Mouse (Mus musculus) MEL (cell line): Measurements from ENCODE around the gene Gm9817. TPM values are rescaled to one million over a fixed set of nuclear protein-coding genes. Genes with fewer than 3 reads are reported as not detected.
A peak's percentile ranks its signal among the peaks of the same experiment; 100 is the strongest.

Experiments used
- DNase-seq: peaks from one replicate; pipeline ENCODE4 v3.0.0; 2011; ENCODE audit warnings: low read depth, low spot score
- H3K27ac ChIP-seq: 2 replicates; pipeline ENCODE4 v1.5.1; 2012; ENCODE audit warnings: low read depth, mild to moderate bottlenecking, control low read depth, low read length, moderate library complexity; ENCODE audit not compliant: control insufficient read depth
- H3K27me3 ChIP-seq, 2 experiments: fragments of 150-350 bp in 1 of 2; sonication (generic) in 1 of 2; 2 replicates each; pipeline ENCODE4 v1.6.1; 2012; ENCODE audit warnings: low read length in 2 of 2, mild to moderate bottlenecking in 2 of 2, improper control_type of control experiment in 1 of 2, moderate library complexity in 1 of 2; ENCODE audit not compliant: insufficient read depth in 2 of 2, control insufficient read depth in 1 of 2
- H3K36me3 ChIP-seq, 2 experiments: 2 replicates each; pipeline ENCODE4 v1.6.1; 2012 to 2014; ENCODE audit warnings: low read length in 2 of 2, improper control_type of control experiment in 1 of 2, inconsistent platforms in 1 of 2, mild to moderate bottlenecking in 1 of 2; ENCODE audit not compliant: insufficient read depth in 2 of 2, control insufficient read depth in 1 of 2
- H3K4me1 ChIP-seq, 2 experiments: fragments of 150-350 bp in 1 of 2; sonication (generic) in 1 of 2; 2 replicates each; pipeline ENCODE4 v1.6.1; 2012; ENCODE audit warnings: low read length in 2 of 2, improper control_type of control experiment in 1 of 2, mild to moderate bottlenecking in 1 of 2; ENCODE audit not compliant: insufficient read depth in 2 of 2, control insufficient read depth in 1 of 2
- H3K4me3 ChIP-seq, 2 experiments: fragments of 150-350 bp in 1 of 2; sonication (generic) in 1 of 2; 2 replicates each; pipeline ENCODE4 v1.5.1; 2012; ENCODE audit warnings: low read depth in 2 of 2, low read length in 2 of 2, mild to moderate bottlenecking in 2 of 2, moderate library complexity in 2 of 2, control low read depth in 1 of 2, improper control_type of control experiment in 1 of 2; ENCODE audit not compliant: control insufficient read depth in 1 of 2, insufficient read depth in 1 of 2
- H3K79me2 ChIP-seq: 2 replicates; pipeline ENCODE4 v1.6.1; 2012; ENCODE audit warnings: mild to moderate bottlenecking, low read length, moderate library complexity; ENCODE audit not compliant: control insufficient read depth, poor library complexity, insufficient read depth
- H3K9ac ChIP-seq: 2 replicates; pipeline ENCODE4 v1.6.1; 2012; ENCODE audit warnings: low read depth, mild to moderate bottlenecking, control low read depth, low read length, moderate library complexity; ENCODE audit not compliant: control insufficient read depth, poor library complexity, severe bottlenecking
- H3K9me3 ChIP-seq: fragments of 150-350 bp; sonication (generic); replicated peaks from 2 replicates; pipeline ENCODE4 v1.6.1; 2012; ENCODE audit warnings: mild to moderate bottlenecking, low read length, improper control_type of control experiment, moderate library complexity; ENCODE audit not compliant: insufficient read depth
- BHLHE40 ChIP-seq: IDR thresholded peaks from 2 replicates; pipeline ENCODE4 v1.6.1; 2012; ENCODE audit warnings: low read depth, mild to moderate bottlenecking, inconsistent platforms, low read length, improper control_type of control experiment, borderline replicate concordance
- E2F4 ChIP-seq: IDR thresholded peaks from 2 replicates; pipeline ENCODE4 v1.6.1; 2011; ENCODE audit warnings: low read depth, low read length, improper control_type of control experiment, borderline replicate concordance
- ETS1 ChIP-seq: IDR thresholded peaks from 2 replicates; pipeline ENCODE4 v1.6.1; 2012; ENCODE audit warnings: low read depth, mild to moderate bottlenecking, inconsistent platforms, low read length, improper control_type of control experiment, moderate library complexity
- GATA1 ChIP-seq: IDR thresholded peaks from 2 replicates; pipeline ENCODE4 v1.6.1; 2011; ENCODE audit warnings: low read depth, low read length, improper control_type of control experiment
- HCFC1 ChIP-seq: IDR thresholded peaks from 2 replicates; pipeline ENCODE4 v1.6.1; 2012; ENCODE audit warnings: low read depth, mild to moderate bottlenecking, inconsistent platforms, low read length, improper control_type of control experiment, moderate library complexity
- MAX ChIP-seq: IDR thresholded peaks from 2 replicates; pipeline ENCODE4 v1.6.1; 2011; ENCODE audit warnings: low read length, improper control_type of control experiment
- MAZ ChIP-seq: IDR thresholded peaks from 2 replicates; pipeline ENCODE4 v1.6.1; 2012; ENCODE audit warnings: low read depth, mild to moderate bottlenecking, inconsistent platforms, low read length, improper control_type of control experiment
- MEF2A ChIP-seq: IDR thresholded peaks from 2 replicates; pipeline ENCODE4 v1.6.1; 2014; ENCODE audit warnings: low read depth, mild to moderate bottlenecking, inconsistent platforms, low read length, improper control_type of control experiment; ENCODE audit not compliant: poor library complexity, insufficient replicate concordance, severe bottlenecking; ENCODE audit errors: extremely low read depth
- MYC ChIP-seq: IDR thresholded peaks from 2 replicates; pipeline ENCODE4 v1.6.1; 2011; ENCODE audit warnings: low read depth, mild to moderate bottlenecking, low read length, improper control_type of control experiment, moderate library complexity
- NELFE ChIP-seq: IDR thresholded peaks from 2 replicates; pipeline ENCODE4 v1.6.1; 2011; ENCODE audit warnings: low read depth, low read length, improper control_type of control experiment
- POLR2A ChIP-seq, 2 experiments: IDR thresholded peaks; 2 replicates each; pipeline ENCODE4 v1.6.1; 2011 to 2012; ENCODE audit warnings: low read length in 2 of 2, mild to moderate bottlenecking in 2 of 2, control low read depth in 1 of 2, improper control_type of control experiment in 1 of 2, low read depth in 1 of 2, moderate library complexity in 1 of 2; ENCODE audit not compliant: control insufficient read depth in 1 of 2, insufficient read depth in 1 of 2, poor library complexity in 1 of 2
- POLR2AphosphoS2 ChIP-seq: IDR thresholded peaks from 2 replicates; pipeline ENCODE4 v1.6.1; 2011; ENCODE audit warnings: low read length, improper control_type of control experiment
- RAD21 ChIP-seq: IDR thresholded peaks from 2 replicates; pipeline ENCODE4 v1.6.1; 2011; ENCODE audit warnings: mild to moderate bottlenecking, low read depth, low read length, improper control_type of control experiment
- TAL1 ChIP-seq: IDR thresholded peaks from 2 replicates; pipeline ENCODE4 v1.6.1; 2012; ENCODE audit warnings: mild to moderate bottlenecking, inconsistent platforms, low read length, moderate library complexity, mixed read lengths
- UBTF ChIP-seq: IDR thresholded peaks from 2 replicates; pipeline ENCODE4 v1.6.1; 2012; ENCODE audit warnings: low read depth, mild to moderate bottlenecking, inconsistent platforms, low read length, improper control_type of control experiment, moderate library complexity, borderline replicate concordance; ENCODE audit not compliant: insufficient read depth
- USF2 ChIP-seq, 2 experiments: IDR thresholded peaks; 2 replicates each; pipeline ENCODE4 v1.6.1; 2011 to 2012; ENCODE audit warnings: improper control_type of control experiment in 2 of 2, low read length in 2 of 2, borderline replicate concordance in 1 of 2, inconsistent platforms in 1 of 2, low read depth in 1 of 2, mild to moderate bottlenecking in 1 of 2; ENCODE audit not compliant: insufficient read depth in 1 of 2
- ZC3H11A ChIP-seq: IDR thresholded peaks from 2 replicates; pipeline ENCODE4 v1.6.1; 2012; ENCODE audit warnings: low read depth, mild to moderate bottlenecking, inconsistent platforms, low read length, improper control_type of control experiment
- ZKSCAN1 ChIP-seq: IDR thresholded peaks from 2 replicates; pipeline ENCODE4 v1.6.1; 2012; ENCODE audit warnings: low read depth, mild to moderate bottlenecking, inconsistent platforms, low read length, improper control_type of control experiment, moderate library complexity
- ZNF384 ChIP-seq: IDR thresholded peaks from 2 replicates; pipeline ENCODE4 v1.6.1; 2012; ENCODE audit warnings: low read depth, mild to moderate bottlenecking, inconsistent platforms, low read length, improper control_type of control experiment
- polyA plus RNA-seq, 2 experiments: library from polyadenylated mRNA; stranded (reverse) in 1 of 2; unstranded in 1 of 2; fragments of >175 nt in 1 of 2; fragments of >200 nt in 1 of 2; gene quantifications; 2 replicates each; pipeline versions ENCODE4 v1.2.1 to v1.2.4; 2012; ENCODE audit warnings: low replicate concordance in 2 of 2, low read depth in 1 of 2; ENCODE audit not compliant: insufficient read length in 2 of 2, insufficient read depth in 1 of 2, missing spikeins in 1 of 2
- total RNA-seq: library from RNA; depleted of rRNA; stranded (reverse); fragments of 300-350 nt; gene quantifications from 2 replicates; pipeline ENCODE4 v1.2.3, GENCODE M21; 2012

Gene Gm9817
- total and polyA plus RNA-seq, 3 experiments = 0.08 TPM; not detected in 2

- H3K79me2 ChIP-seq = no peaks in the 10 kb centered on the region
- H3K36me3 ChIP-seq = peaks cover 0 to 8% of the 10 kb centered on the region in 2 experiments; a peak in 2 of 4 replicates
- H3K27me3 ChIP-seq = no peaks in the 10 kb centered on the region; a peak in 1 of 4 replicates
- no peak for DNase-seq
- H3K27ac ChIP-seq = no peak overlapping the region
- no peak for TF ChIP-seq TAL1
- TF ChIP-seq MYC = no peak
- no peak for TF ChIP-seq MEF2A
- TF ChIP-seq USF2 (IDR thresholded peaks at IDR 0.05; ENCODE audit: borderline replicate concordance in 1 of 2, insufficient read depth in 1 of 2, low read depth in 1 of 2, low read length in 2 of 2) = no peak
- no peak for TF ChIP-seq BHLHE40
- TF ChIP-seq ETS1 = no peak
- TF ChIP-seq RAD21 = no peak
- no peak for TF ChIP-seq MAX
- no peak for TF ChIP-seq MAZ
- TF ChIP-seq UBTF = no peak
- no peak for TF ChIP-seq ZKSCAN1
- TF ChIP-seq E2F4 = no peak
- TF ChIP-seq POLR2AphosphoS2 = no peak
- TF ChIP-seq ZNF384 = no peak
- TF ChIP-seq GATA1 = no peak
- TF ChIP-seq NELFE = no peak
- H3K9ac ChIP-seq = no peak overlapping the region
- H3K9me3 ChIP-seq = no peaks in the 10 kb centered on the region
- H3K4me3 ChIP-seq = no peak overlapping the region
- H3K4me1 ChIP-seq = peaks cover 0 to 9% of the 10 kb centered on the region in 2 experiments; a peak in 3 of 4 replicates
Observed at GRCm38 (mm10) chr13:45070366-45070765, 8.1 kb upstream of the Gm9817 start.

GRCm38 (mm10) chr13:45075012-45075411 is 3.5 kb upstream of the Gm9817 start:
- no peaks in the 10 kb centered on the region for H3K79me2 ChIP-seq

More at GRCm38 (mm10) chr13:45075012-45075411, 3.5 kb upstream of the Gm9817 start:
- H3K9me3 ChIP-seq = no peaks in the 10 kb centered on the region
- no peak overlapping the region for H3K9ac ChIP-seq
- peaks cover 3 to 13% of the 10 kb centered on the region in 2 experiments; a peak in 3 of 4 replicates for H3K4me1 ChIP-seq
- no peak overlapping the region for H3K27ac ChIP-seq
- peaks cover 0 to 8% of the 10 kb centered on the region in 2 experiments; a peak in 2 of 4 replicates for H3K36me3 ChIP-seq
- no peak for TF ChIP-seq POLR2A (IDR thresholded peaks at IDR 0.05; ENCODE audit: control insufficient read depth in 1 of 2, insufficient read depth in 1 of 2, low read depth in 1 of 2, low read length in 2 of 2, poor library complexity in 1 of 2)
- TF ChIP-seq ZNF384 = peak; percentile 73
- 0 out of 2 replicates have a peak, but pooled peaks have one; percentile 11 for TF ChIP-seq GATA1
- peak; percentile 84 for TF ChIP-seq HCFC1
- TF ChIP-seq ZC3H11A = no peak
- H3K4me3 ChIP-seq = no peak overlapping the region
- no peaks in the 10 kb centered on the region for H3K27me3 ChIP-seq
- peak; percentile 42 for DNase-seq
